Mouse (Mus musculus) megakaryocyte, adult 5-6 weeks (primary cell): Measurements from ENCODE around the gene Ptprk. TPM values are rescaled to one million over a fixed set of nuclear protein-coding genes. Genes with fewer than 3 reads are reported as not detected.

Source experiments
- ATAC-seq: 2 replicates; pipeline ENCODE4 v1.8.0; 2016; ENCODE audit warnings: mild to moderate bottlenecking, inconsistent platforms; ENCODE audit not compliant: poor library complexity, severe bottlenecking
- total RNA-seq, 2 experiments: library from RNA; stranded (forward) in 1 of 2; stranded (reverse) in 1 of 2; fragments of 153-499, 151-499 nt in 1 of 2; fragments of 221-1000, 200-1000 nt in 1 of 2; gene quantifications; 2 replicates each; pipeline versions ENCODE4 v1.2.3 to v1.2.4; 2015 to 2017

The Ptprk gene
- total RNA-seq, 2 experiments from 2014 or later = not detected

DNA sequence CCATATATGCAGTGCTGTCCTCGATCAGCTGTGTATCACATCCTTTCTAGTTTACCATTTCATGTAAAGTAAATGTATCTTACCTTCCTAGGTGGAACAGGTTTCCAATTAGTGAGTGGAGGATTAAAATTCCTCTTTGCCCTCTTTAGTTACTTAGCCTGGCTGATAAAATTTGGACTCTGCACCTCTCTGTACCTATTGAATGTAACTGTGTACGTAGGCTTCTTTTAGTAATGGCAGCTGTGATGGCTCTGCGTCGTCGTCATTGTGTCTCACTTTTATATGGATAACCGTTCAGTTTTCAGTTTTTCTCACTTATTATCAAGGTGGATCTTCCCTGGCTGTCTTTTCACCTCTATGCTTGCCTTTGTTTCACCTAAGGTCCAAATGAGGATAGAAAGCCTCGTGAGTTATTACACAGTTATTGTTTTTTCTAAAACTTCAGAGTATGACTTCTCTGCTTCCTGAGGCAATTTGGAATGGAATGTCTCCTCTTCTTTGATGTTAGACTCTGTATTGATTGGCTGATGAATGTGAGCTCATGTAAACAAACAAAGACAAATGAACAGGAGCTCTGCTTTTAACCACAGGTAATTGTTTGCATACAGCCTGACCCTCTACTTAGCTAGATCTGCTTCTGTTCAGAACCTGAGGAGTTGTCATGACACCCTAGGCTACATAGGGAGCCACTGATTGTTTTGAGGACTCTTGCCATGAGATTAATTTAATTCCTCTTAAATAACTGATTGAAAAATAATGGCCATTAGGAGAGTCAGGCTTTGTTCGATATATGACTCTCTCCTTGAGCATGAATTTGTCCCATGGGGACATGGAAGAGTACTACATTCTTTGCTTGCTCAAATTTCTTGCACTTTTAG, 197.3 kb downstream of the Ptprk start:
- no peak for ATAC-seq

DNA sequence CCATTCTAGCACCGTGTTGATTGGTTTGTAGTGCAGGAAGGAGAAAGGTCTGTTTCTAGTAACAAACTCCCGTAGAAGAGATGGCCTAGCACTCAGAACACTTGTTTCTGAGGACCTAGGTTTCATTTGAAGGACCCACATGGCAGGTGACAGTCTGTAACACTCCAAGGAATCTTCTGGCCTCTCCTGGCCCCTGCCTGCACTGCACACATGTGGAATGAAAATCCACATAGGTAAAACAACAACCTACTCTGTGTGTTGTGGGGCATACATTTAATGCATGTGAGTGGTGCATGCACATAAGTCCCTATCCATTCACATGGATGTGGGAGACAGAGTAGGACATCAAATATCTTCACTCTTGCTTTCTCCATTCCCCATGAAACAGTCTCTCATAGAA, 204.1 kb downstream of the Ptprk start:
- ATAC-seq = no peak

DNA sequence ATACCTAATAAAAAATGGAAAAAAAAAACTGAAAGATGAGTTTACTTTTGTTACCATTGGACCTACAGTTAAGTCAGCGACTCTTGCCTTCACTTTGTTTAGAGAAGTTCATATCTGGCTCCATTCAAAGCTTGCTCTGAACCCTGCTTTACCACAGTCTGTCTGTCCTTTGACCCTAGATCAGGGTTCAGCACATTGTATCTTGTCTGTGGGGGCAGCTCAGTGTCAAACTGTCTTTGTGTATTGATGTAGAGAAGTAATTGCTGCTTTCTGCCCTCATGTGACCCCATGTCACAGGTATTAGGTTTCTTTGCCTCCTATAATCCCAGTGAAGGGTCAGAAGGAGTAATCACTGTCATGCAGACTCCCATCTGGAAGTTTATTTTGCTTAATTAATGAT, 222.9 kb downstream of the Ptprk start:
- ATAC-seq = no peak

DNA sequence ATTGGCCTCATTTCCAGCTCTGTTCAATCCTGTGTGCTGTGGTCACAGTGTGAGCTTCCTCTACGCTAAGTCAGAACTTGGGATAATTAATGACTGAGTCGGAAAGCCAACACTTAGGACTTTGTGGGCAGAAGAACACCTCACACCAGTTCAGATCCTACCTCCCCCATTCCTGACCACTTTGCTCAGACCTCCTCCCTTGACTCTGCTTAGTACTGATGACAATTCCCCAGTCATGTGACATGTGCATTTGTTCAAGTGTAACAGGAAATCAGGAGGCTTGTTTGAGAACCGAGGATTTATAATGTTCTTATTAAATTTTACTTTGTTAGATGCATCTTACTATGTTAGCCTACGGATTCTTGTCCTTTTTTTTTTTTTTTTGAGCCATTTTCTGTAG, 224.6 kb downstream of the Ptprk start:
- ATAC-seq = no peak

DNA sequence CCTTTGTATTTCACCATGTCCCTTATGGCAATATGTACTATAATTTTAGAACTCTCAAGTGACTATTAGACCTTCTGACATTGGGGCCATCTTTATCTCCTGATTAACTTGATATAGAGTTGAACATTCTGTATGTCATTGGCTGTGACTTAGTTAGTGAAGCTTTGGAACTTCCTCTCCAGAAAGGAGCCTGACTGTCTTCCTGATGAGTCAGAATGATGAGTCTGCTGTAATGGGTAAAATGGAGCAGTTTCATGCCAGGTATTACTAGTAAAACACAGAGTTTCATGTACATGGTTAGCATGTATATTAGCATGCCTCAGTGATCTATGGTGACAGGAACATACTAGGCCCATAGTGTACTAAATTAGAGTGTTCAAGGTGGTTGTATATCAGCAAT, 229.2 kb downstream of the Ptprk start:
- no peak for ATAC-seq

DNA sequence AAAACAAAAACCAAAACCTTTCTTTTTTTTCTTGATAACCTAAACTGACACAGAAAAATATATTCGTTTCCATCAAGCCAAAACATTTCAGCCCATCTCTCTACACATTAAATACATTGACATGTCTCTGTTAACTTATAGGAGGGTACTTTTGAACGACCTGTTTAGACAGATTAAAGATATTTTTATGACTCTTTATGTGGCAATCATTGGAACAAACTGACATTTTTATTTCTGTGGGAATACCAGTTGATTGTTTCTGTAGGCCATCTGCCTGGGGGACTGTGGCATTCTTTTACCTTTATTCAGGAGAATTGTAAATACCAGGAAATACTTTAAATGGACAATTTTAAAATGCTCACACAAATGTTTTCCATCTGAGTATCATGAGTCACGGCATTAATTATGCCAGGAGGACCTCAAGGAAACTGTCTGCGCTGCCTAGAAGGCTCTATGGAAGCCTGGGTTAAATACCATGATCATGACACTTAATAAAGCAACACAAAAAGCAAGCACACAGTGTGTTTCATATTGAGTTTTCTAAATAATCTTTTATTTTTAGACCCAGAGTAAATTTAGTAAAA, 229.8 kb downstream of the Ptprk start:
- ATAC-seq = no peak

DNA sequence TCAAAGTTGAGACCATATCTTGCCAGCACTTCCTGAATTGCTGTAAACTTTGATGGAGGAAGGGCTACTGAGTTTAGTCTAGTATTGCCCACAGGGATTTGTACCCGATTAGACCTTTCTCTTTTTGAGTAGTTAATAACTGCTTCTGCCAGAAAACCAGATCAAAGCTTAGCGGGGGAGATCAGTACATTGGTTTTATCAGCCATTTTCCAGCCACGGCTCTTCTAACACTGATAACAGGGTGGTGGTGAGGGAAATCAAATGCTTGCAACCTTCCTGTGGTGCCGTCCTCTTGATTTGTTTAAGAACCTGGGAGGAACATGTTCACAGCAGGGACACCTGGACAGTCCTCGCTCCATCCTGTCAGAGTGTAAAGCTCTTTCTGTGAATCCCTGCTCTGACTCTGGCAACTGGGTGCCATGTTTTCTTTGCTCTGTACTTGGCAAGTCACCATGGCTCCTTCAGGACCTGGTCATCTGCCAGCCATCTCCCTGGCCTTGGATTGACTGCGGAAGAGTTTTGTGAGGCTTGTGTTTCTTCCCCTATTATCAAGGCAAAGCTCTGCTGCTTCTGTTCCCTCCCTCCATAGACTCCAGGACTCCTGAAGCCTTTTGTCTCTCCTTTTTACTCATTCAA, 231.9 kb downstream of the Ptprk start:
- no peak for ATAC-seq

DNA sequence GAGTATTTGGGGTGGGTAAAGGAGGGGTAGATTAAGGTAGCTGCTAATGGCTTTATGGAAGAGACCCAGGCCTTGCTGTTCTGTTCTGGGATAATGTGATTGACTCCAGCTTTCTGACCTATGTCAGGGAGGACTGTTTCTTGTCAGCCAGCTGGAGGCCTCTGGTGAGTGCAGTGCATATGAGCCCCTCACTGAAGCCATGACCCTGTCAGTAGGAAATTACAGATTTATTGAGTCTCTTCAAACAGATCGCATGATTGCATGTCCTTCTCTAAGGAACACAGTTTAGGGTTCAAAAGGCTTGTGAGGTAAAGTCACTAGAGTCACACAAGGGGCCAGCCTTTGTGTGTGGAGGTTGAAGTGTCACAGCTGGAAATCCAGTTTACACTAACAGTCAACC, 236.7 kb downstream of the Ptprk start:
- ATAC-seq = no peak

DNA sequence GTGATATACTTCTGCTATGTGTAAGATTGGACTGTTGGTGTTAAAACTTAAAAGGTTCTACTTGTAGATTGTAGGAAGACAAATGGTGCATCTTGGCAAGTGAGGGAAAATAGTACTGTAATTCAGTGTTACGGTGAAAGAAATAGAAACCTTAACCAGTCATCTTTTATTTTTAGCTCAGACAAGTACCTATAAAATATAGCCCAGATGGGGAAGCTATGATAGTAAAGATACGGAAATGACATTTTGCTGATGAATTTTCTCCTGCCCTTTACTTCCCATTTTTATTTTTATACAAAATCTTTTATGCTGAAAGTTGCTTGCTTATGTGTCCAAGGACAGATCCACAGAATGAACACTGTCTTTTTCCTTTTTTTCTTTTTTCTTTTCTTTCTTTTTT, 248.4 kb downstream of the Ptprk start:
- ATAC-seq = no peak

DNA sequence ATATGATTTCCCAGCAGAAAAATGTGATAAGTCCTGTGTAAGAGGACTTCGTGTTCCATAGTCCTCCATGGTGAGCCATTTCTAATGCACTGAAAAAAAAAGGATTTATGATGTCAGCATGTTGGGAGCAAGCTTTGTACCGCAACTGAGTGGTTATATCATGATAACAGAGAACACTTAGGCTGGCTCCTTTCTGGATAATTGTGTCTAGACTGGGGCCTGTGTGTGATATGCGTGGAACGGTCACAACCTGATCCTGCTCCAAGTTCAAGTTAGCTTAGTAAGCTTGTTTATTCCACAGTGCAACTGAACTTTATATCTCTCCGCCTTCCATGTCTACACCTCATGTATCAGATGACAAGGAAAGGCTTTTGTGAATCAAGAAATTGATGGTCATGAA, 260.6 kb downstream of the Ptprk start:
- no peak for ATAC-seq

DNA sequence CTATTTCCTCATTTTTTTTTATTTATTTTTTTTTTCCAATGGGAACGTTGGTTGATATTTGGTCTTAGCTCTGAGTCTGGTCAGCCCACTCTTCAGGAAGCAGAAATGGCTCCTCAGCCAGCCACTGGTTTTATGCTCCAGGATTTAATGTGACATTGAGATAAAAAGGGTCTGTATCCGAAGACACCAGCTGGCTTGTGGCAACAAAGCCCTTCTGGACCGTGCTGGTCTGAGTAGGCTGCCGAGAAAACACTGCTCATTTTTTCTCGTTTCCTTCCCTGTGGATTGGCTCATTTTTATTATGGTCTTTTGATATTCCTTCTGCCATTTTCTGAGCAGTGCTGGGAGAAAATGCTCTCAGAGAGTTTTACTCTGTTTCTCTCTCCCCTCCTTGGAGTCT, 263.9 kb downstream of the Ptprk start:
- no peak for ATAC-seq

DNA sequence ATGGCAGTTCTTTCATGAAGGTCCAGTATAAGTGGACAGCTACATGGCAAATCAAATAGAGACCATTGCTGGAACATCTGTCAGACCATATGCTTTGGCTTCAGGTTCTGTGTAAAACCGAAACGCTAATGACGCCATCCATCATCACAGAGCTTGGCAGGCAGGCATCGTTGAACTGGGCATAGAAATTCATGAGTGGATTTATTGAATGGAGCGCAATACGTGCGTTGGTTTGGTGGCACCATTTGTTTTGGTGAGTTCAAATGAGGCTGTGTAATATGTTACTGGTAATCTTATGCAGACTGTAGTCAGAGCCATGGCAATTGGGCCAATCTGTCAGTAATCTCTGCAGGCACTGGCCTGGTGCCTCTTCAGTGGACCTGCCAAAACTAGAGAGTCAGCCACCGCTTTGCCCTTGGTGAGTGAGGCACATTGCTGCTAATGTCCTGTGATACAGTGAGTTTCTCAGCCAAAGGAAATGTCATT, 270.6 kb downstream of the Ptprk start:
- ATAC-seq = no peak

DNA sequence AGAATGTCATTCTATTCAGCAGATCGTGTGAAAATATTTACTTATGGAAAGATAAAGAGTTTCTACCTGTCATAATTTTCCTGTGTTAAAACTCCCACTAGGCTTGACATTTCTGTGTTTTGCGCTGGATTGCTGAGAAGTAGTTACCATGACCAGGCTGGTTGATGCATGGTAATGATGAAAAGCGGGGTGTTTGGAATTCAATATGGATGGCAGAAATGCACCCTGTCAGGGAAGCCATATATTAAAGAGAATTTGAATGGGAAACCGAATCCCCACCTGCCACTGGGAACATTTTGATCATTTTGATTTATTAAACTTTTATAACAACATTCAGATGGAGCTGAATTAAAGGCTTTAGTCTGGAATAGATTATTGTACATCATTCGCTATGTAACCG, 290.7 kb downstream of the Ptprk start:
- ATAC-seq = no peak

DNA sequence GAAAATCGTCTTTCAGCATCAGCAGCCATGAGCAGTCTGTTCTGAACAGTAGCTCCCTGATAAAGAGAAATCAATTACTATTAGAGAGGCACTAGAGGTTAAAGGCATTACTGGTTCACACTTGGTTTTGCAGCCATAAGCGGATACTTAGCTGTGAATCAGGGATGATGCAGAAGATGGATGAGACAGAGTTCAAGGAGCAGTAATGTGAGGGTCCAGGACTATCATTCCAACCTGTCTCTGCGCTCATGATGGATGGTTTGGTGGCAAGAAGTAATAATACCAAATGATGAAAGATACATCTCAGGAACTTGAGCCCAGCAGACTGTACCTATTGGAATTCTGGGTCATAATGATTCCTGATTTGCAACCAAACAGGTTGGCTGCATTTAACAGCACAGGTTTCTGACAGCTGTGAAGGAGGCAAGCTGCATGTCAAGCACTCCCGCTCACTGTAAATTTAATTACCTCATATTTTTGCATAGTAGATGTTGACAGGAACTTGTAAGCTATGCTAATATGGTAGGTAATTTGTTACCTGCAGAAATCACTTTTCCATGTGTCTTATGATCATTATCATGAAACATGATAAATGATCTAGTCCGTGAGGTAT, 291.6 kb downstream of the Ptprk start:
- ATAC-seq = no peak

DNA sequence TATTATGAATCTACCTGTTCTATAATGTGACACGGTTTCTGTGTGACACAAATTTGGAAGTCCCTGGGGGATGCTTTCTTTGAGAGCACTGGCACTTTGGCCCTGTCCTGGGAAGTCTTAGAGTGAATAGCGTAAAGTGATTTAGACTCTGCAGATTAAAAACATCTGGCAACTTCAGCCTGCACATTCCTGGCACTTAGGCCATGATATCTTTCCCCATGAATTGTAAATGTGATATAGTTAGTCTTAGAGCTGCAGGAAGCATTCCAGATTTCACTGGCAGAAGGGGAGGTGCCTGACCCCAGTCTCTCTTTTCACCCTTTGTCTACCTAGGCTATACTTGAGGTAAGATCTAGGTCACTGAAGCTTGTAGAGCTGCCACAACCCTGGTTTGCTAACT, 295.2 kb downstream of the Ptprk start:
- ATAC-seq = no peak

DNA sequence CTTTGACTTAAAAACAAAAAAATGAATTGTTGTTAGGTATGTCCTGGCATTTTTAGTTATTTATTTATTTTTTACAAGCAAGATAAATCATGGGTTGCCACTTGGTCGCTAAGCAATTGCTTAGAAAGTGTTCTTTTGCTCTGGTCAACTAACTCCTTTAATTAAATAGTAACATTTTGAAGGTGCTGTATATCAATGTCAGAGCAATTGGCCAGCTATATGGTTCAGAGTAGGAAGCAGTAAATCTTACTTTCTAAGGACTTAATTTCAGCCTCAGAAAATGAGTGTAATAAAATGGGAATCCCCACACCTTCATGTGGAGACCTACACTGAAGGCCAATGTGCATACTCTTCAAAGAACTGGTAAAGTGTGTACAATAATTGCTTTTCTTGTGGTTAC, 300.3 kb downstream of the Ptprk start:
- ATAC-seq = no peak

DNA sequence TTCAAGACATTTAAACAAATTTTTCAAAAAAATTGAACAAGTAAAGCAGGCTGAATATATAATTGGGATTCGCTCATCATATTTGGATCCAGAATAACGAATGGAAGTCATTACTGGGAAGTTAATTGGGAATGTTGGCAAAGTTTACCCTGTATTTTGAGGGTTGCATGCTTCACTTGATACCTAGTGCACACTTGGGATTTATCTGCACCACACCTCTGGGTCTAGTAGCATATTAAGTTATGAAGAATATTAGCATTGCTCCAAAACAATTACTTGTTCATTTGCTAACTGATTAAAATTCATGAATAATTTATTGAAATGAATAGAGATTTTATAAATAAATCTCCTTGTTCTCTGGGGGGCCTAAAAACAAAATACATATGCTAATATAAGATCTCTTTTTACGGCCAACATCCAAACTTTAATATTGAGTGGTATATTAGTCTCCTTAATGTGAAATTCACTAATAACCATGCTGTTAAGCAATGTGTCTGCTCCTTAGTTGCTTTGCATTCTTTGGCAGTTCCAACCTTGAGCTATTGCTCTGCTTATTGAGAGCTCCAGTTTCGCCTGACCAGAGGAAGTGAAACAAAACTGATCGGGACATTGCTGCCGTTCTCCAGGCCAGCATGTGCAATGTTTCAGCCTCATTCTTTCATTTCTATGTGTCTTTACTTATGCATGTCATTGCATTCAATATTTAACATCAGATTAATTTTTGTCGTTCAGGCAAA, 305.3 kb downstream of the Ptprk start:
- ATAC-seq = peak; percentile 45; the same call in 1 of the 2 replicates

DNA sequence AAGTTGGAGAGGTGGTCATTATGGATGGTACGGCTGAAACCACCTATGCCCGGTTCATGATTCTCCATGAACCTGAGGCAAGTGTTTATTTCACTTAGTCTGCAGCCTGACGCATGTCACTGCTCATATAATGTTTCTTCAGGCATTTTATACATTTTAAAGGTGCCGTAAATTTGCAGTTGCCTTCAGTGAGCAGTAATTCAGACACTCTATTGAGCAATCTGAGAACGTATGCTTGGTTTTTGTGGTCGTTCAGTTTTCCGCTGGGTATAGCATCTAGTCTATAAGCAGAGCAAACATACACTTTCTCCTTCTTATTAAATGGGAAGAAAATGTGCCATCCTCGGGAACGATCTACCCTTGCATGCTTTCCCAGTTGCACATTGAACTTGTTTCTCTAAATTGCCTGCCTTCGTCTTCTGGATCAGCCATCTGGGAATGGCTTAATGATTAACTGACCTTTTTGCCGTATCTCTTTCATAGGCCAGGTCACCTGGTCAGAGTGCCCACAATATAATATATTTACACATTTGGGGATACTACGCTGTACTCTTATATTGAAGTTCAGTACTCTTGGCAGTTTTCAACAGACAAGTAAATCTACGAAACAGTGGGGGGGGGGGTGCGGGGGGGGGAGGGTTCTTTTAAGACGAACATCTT, 313.1 kb downstream of the Ptprk start:
- ATAC-seq = no peak

DNA sequence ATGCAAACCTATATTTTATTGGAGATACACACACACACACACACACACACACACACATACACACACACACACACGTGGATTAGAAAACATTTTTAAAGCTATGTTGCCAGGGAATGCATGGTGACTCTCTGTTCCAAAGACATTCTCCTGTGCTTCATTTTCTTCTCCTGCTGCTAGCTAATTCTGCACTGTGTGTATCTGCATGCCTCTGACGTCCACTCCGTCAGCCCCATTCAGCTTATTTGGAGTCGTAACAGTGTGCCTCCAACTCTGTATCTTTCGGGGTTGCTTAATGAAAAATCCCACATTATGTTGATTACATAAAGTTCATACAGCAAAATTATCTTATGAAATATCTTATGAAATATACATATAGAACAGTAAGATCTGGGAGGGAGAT, 316.5 kb downstream of the Ptprk start:
- ATAC-seq = no peak
